ENCODE assay signal across 23 mouse cellular contexts in the genomic region with DNA sequence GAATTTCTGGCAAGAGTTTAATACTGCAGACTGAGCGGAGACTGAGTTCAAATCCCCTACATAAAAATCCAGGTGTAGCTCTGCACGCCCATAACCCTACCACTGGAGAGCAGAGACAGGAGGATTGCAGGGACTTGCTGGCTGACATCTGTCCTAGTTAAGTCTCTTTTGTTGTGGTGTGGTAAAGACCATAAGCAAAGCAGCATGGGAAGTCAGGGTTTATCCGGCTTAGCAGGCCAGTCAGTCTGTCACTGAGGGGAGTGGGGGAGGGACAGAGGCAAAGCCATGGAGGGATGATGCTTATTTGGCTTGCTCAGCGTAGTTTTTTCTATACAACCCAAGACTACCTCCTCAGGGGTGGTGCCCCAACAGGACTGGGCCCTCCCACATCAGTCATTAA.
A peak's percentile ranks its signal among the peaks of the same experiment; 100 is the strongest.
DNase-seq lines count a peak whose midpoint lies in the region; ATAC-seq and TF ChIP-seq lines count a peak whose summit lies in the region.
"Had no signal": no experiment of that assay in that cellular context is flagged by ENCODE, and none has a peak within 500 bp of the region (broad histone marks: within the 10 kb centered on the region; RNA-seq: fewer than 3 reads in every experiment).

No protein-coding gene starts in this region.

- peak; percentile 28 for DNase-seq in midbrain, embryonic 10.5 days (ENCODE audit: low spot score)
- DNase-seq in midbrain, embryonic 14.5 days = no peak
- no peak for DNase-seq in midbrain, postnatal 0 days (ENCODE audit: low spot score)
- peak; percentile 25 for DNase-seq in retina, embryonic 14.5 days (ENCODE audit: low spot score)
- peak; percentile 51 for DNase-seq in retina, postnatal 7 days (ENCODE audit: low read depth, low spot score)
- no peak for DNase-seq in layer of hippocampus, adult 9-10 months (ENCODE audit: low spot score)
- no peak for DNase-seq in kidney, postnatal 14 days
- DNase-seq: adrenal gland, adult 2 months; adrenal gland, postnatal 10 days; adrenal gland, postnatal 25 days; cerebellum, adult 11 months; cerebellum, adult 18-20 months; cerebellum, adult 8-10 months; cerebellum, adult 9-11 months; cerebellum, postnatal 36 days; embryo, embryonic 11 days had no signal

- H3K9ac ChIP-seq in midbrain, embryonic 16.5 days (ENCODE audit: low read depth, low read length) = no peak overlapping the region
- no peak overlapping the region for H3K9ac ChIP-seq in midbrain, embryonic 14.5 days (replicated peaks; ENCODE audit: low read length)
- H3K9ac ChIP-seq in midbrain, postnatal 0 days (replicated peaks; ENCODE audit: low read length, poor library complexity, severe bottlenecking) = no peak overlapping the region
- H3K9ac ChIP-seq: embryonic facial prominence, embryonic 13.5 days; embryonic facial prominence, embryonic 15.5 days; forebrain, embryonic 12.5 days had no signal

- H3K4me3 ChIP-seq in midbrain, embryonic 10.5 days = no peak overlapping the region
- no peak overlapping the region for H3K4me3 ChIP-seq in midbrain, embryonic 16.5 days (ENCODE audit: low read depth, low read length)
- H3K4me3 ChIP-seq in midbrain, embryonic 14.5 days (replicated peaks; ENCODE audit: low read depth, low read length) = no peak overlapping the region
- H3K4me3 ChIP-seq in midbrain, postnatal 0 days (ENCODE audit: low read depth, low read length) = no peak overlapping the region
- H3K4me3 ChIP-seq: embryonic facial prominence, embryonic 13.5 days; embryonic facial prominence, embryonic 15.5 days; erythroblast, embryonic 14.5 days; forebrain, embryonic 10.5 days; forebrain, embryonic 12.5 days had no signal

- H3K27ac ChIP-seq in midbrain, embryonic 10.5 days (replicated peaks) = peak overlapping the region; percentile 39
- H3K27ac ChIP-seq in midbrain, embryonic 16.5 days (ENCODE audit: low read length) = no peak overlapping the region
- no peak overlapping the region for H3K27ac ChIP-seq in midbrain, embryonic 14.5 days (replicated peaks; ENCODE audit: low read depth, low read length)
- H3K27ac ChIP-seq in midbrain, postnatal 0 days (ENCODE audit: low read depth, low read length) = no peak overlapping the region
- H3K27ac ChIP-seq: embryonic facial prominence, embryonic 13.5 days; embryonic facial prominence, embryonic 15.5 days; forebrain, embryonic 10.5 days; forebrain, embryonic 12.5 days had no signal

- 43% methylated on average over 4 of the region's 4 CpGs for WGBS in midbrain, embryonic 10.5 days
- 52% methylated on average over 4 of the region's 4 CpGs for WGBS in midbrain, embryonic 16.5 days
- 45% methylated on average over 4 of the region's 4 CpGs for WGBS in midbrain, embryonic 14.5 days
- WGBS in midbrain, postnatal 0 days = 67% methylated on average over 4 of the region's 4 CpGs

- no peak for TF ChIP-seq CTCF in midbrain, postnatal 0 days (IDR thresholded peaks at IDR 0.05)

- ATAC-seq in midbrain, embryonic 16.5 days = no peak
- ATAC-seq in midbrain, embryonic 14.5 days (ENCODE audit: low FRiP score, low TSS enrichment) = peak; percentile 24; the same call in 1 of the 2 replicates
- ATAC-seq in midbrain, postnatal 0 days (ENCODE audit: low FRiP score) = no peak
- ATAC-seq: forebrain, embryonic 14.5 days had no signal

- peaks cover 84% of the 10 kb centered on the region for H3K4me1 ChIP-seq in midbrain, embryonic 10.5 days
- peaks cover 23% of the 10 kb centered on the region for H3K4me1 ChIP-seq in midbrain, embryonic 16.5 days (ENCODE audit: control insufficient read depth, insufficient read depth, low read length)
- peaks cover 19% of the 10 kb centered on the region for H3K4me1 ChIP-seq in midbrain, embryonic 14.5 days (ENCODE audit: control insufficient read depth, insufficient read depth, low read length)
- H3K4me1 ChIP-seq in midbrain, postnatal 0 days (ENCODE audit: insufficient read depth, low read length) = peaks cover 15% of the 10 kb centered on the region; the same call in 1 of the 2 replicates

- no peaks in the 10 kb centered on the region for H3K36me3 ChIP-seq in midbrain, embryonic 10.5 days
- no peaks in the 10 kb centered on the region for H3K36me3 ChIP-seq in midbrain, embryonic 16.5 days (ENCODE audit: control insufficient read depth, insufficient read depth, low read length)
- H3K36me3 ChIP-seq in midbrain, embryonic 14.5 days (ENCODE audit: control insufficient read depth, insufficient read depth, low read length) = no peaks in the 10 kb centered on the region
- H3K36me3 ChIP-seq in midbrain, postnatal 0 days (ENCODE audit: insufficient read depth, low read length) = no peaks in the 10 kb centered on the region
- H3K36me3 ChIP-seq: embryonic facial prominence, embryonic 13.5 days; embryonic facial prominence, embryonic 15.5 days; forebrain, embryonic 10.5 days; forebrain, embryonic 12.5 days had no signal

- H3K4me2 ChIP-seq in midbrain, embryonic 16.5 days (ENCODE audit: low read length) = no peak overlapping the region
- H3K4me2 ChIP-seq in midbrain, embryonic 14.5 days (ENCODE audit: low read length) = no peak overlapping the region
- H3K4me2 ChIP-seq in midbrain, postnatal 0 days (ENCODE audit: low read depth, low read length, poor library complexity, severe bottlenecking) = no peak overlapping the region
- H3K4me2 ChIP-seq: embryonic facial prominence, embryonic 13.5 days; embryonic facial prominence, embryonic 15.5 days; forebrain, embryonic 12.5 days had no signal

- no peaks in the 10 kb centered on the region for H3K27me3 ChIP-seq in midbrain, embryonic 10.5 days (ENCODE audit: low read depth, poor library complexity, severe bottlenecking)
- no peaks in the 10 kb centered on the region for H3K27me3 ChIP-seq in midbrain, embryonic 16.5 days (ENCODE audit: control insufficient read depth, insufficient read depth, low read depth, low read length)
- H3K27me3 ChIP-seq in midbrain, embryonic 14.5 days (ENCODE audit: control insufficient read depth, insufficient read depth, low read length) = no peaks in the 10 kb centered on the region
- H3K27me3 ChIP-seq in midbrain, postnatal 0 days (ENCODE audit: insufficient read depth, low read length) = no peaks in the 10 kb centered on the region
- H3K27me3 ChIP-seq: embryonic facial prominence, embryonic 13.5 days; embryonic facial prominence, embryonic 15.5 days had no signal

- H3K9me3 ChIP-seq in midbrain, embryonic 10.5 days (replicated peaks) = no peaks in the 10 kb centered on the region
- H3K9me3 ChIP-seq in midbrain, embryonic 16.5 days (replicated peaks; ENCODE audit: control insufficient read depth, low read length, poor library complexity, severe bottlenecking) = no peaks in the 10 kb centered on the region
- H3K9me3 ChIP-seq in midbrain, embryonic 14.5 days (ENCODE audit: control insufficient read depth, low read length) = no peaks in the 10 kb centered on the region
- no peaks in the 10 kb centered on the region for H3K9me3 ChIP-seq in midbrain, postnatal 0 days (ENCODE audit: low read length)
- H3K9me3 ChIP-seq: embryonic facial prominence, embryonic 13.5 days; embryonic facial prominence, embryonic 15.5 days; forebrain, embryonic 10.5 days; forebrain, embryonic 12.5 days had no signal

Comparison
In these comparisons a context has a peak if more than half of its experiments do, and no peak if none do; other contexts are left out.
1. DNase-seq: peak in midbrain, embryonic 10.5 days (single experiment), retina, embryonic 14.5 days (single experiment) and retina, postnatal 7 days (single experiment); none in midbrain, embryonic 14.5 days (single experiment), midbrain, postnatal 0 days (single experiment), layer of hippocampus, adult 9-10 months (single experiment) and kidney, postnatal 14 days (single experiment).